Mouse (Mus musculus) frontal cortex, postnatal 36 days (tissue): ENCODE measurements at regions not wholly inside any gene's neighbourhood (a gene's known extent, or its start where the extent isn't known, plus 50 kb on each side); places are given as distances from the start of the nearest gene placed in this dataset.

Experiments
- DNase-seq, 2 experiments: peaks; one replicate each; pipeline ENCODE4 v3.0.0; 2022; ENCODE audit warnings: low spot score in 2 of 2

DNA sequence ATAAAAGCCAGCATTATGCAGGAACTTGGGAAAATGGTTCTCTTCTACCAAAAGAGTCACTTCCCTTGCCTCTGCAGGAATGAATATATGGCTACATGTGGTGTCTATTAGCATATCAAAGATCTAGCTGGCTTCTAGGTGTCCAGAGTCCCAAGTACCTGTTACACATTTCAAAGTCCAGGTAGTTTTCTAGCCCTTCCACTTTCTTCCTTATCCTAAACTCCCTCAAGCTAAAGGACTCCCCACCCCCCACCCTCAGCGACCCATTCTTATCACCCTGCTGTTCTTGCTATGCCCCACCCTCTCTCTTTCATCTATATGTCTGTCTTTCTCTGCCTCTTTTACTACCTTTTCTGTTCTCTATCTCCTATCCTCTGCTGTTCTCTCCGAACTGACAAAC, 288.3 kb upstream of the Cntn4 start:
- DNase-seq, result no peak

GRCm38 (mm10) chr6:105398315-105398714, 279.1 kb upstream of the Cntn4 start:
- DNase-seq, result peak in 1 of 2 experiments; percentile 12

DNA sequence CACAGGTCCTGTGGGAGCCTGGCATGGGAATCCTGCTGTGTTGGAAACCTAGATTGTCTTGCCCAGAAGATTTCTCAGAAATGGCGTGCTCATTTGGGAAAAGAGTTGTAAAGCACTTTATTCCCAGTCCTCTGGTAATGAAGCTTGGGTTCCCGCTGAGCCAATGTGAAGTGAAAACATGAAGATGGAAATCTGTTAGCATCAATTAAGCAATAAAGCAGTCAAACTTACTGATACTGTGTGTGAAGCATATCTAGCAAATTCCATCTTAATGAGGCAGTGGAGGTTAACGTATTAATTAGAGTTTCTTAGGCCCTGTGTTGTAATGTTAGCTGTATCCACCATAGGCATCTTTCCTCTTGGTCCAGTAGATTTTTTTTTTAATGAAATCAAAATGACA, 259.9 kb upstream of the Cntn4 start:
- DNase-seq, result no peak

DNA sequence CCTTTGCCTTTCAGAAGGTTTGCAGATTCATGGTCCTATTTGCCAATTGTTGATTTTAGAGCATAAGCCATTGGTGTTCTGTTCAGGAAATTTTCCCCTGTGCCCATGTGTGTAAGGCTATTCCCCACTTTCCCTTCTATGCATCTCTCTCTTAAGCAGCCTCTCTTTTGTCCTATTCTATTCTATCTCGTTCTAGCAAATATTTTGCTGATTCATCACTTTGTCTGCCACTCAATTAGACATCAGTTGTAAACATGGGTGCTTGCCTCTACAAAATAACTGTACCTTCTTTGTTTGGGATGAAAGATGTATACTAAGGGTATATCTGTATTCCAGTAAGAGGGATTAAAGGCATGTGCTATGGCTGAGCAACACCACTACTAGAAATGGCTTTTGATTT, 230.3 kb upstream of the Cntn4 start:
- DNase-seq, result no peak

DNA sequence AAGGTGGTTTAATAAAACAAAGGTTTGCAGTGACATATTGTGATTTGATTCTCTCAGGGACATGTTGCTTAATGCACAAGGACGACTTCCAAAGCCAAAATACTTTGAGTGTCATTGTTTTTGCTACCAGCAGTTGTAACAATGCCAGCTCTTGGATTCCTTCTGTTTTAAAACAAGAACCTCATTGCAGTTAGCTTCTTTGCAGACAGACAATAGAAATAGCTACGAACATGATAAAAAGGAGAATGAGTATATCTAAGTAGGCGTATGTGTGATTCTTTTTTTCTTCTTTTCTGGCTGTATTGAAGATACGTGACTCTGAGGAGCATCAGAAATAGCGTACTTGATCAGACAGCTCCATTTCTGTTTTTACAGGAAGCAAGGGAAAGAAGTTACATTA, 194.1 kb upstream of the Cntn4 start:
- DNase-seq, result peak; percentile 2 to 48

GRCm38 (mm10) chr6:105493308-105493707, 184.2 kb upstream of the Cntn4 start:
- no peak for DNase-seq
